Mouse (Mus musculus): ENCODE results near the gene Tmbim6.
"Not testable (repeated sequence)": the region's sequence is repeated elsewhere in the genome, so short reads cannot be mapped to it uniquely, and the experiment has no call there.

The Tmbim6 gene

GRCm38 (mm10) chr15:99384071-99384470 lies 8.6 kb upstream of the Tmbim6 start:
- no peak for DNase-seq (ENCODE audit: low spot score in 2 of 2)

- not testable (repeated sequence) for DNase-seq (ENCODE audit: low spot score in 2 of 2)
These were observed 6.6 kb upstream of the Tmbim6 start for GRCm38 (mm10) chr15:99386110-99386509.

- no peak for DNase-seq (ENCODE audit: low spot score in 2 of 2)
These were observed 5.9 kb upstream of the Tmbim6 start for GRCm38 (mm10) chr15:99386796-99387195.

- no peak for DNase-seq (ENCODE audit: low spot score in 2 of 2)
These were observed 4.7 kb upstream of the Tmbim6 start for GRCm38 (mm10) chr15:99387976-99388375.

- no peak for DNase-seq (ENCODE audit: low spot score in 2 of 2)
These were observed 1.9 kb upstream of the Tmbim6 start for GRCm38 (mm10) chr15:99390472-99391401.

- no peak for DNase-seq (ENCODE audit: low spot score in 2 of 2)
These were observed 707 bp upstream of the Tmbim6 start for GRCm38 (mm10) chr15:99391975-99392374.

- peak in 1 of 2 experiments; percentile 64 for DNase-seq (ENCODE audit: low spot score in 2 of 2)
These were observed 937 bp downstream of the Tmbim6 start for GRCm38 (mm10) chr15:99393386-99394252.

GRCm38 (mm10) chr15:99396462-99396861 lies 3.8 kb downstream of the Tmbim6 start:
- DNase-seq (ENCODE audit: low spot score in 2 of 2), result no peak

- no peak for DNase-seq (ENCODE audit: low spot score in 2 of 2)
These were observed 4.2 kb downstream of the Tmbim6 start for GRCm38 (mm10) chr15:99396875-99397274.

GRCm38 (mm10) chr15:99397622-99398021 lies 4.9 kb downstream of the Tmbim6 start:
- no peak for DNase-seq (ENCODE audit: low spot score in 2 of 2)

- no peak for DNase-seq (ENCODE audit: low spot score in 2 of 2)
These were observed 7.0 kb downstream of the Tmbim6 start for GRCm38 (mm10) chr15:99399503-99400245.

- no peak for DNase-seq (ENCODE audit: low spot score in 2 of 2)
These were observed 7.9 kb downstream of the Tmbim6 start for GRCm38 (mm10) chr15:99400602-99401001.

- no peak for DNase-seq (ENCODE audit: low spot score in 2 of 2)
These were observed 10.6 kb downstream of the Tmbim6 start for GRCm38 (mm10) chr15:99403159-99403889.

- DNase-seq (ENCODE audit: low spot score in 2 of 2), result peak; percentile 43 to 57
These were observed 12.5 kb downstream of the Tmbim6 start for GRCm38 (mm10) chr15:99405150-99405549.

- DNase-seq (ENCODE audit: low spot score in 2 of 2), result no peak
These were observed 14.4 kb downstream of the Tmbim6 start for GRCm38 (mm10) chr15:99406986-99407570.

- no peak for DNase-seq (ENCODE audit: low spot score in 2 of 2)
These were observed 16.2 kb downstream of the Tmbim6 start for GRCm38 (mm10) chr15:99408845-99409244.

- no peak for DNase-seq (ENCODE audit: low spot score in 2 of 2)
These were observed 19.1 kb downstream of the Tmbim6 start for GRCm38 (mm10) chr15:99411747-99412146.

- peak in 1 of 2 experiments; percentile 46 for DNase-seq (ENCODE audit: low spot score in 2 of 2)
These were observed 23.1 kb downstream of the Tmbim6 start for GRCm38 (mm10) chr15:99415793-99416192.

- DNase-seq (ENCODE audit: low spot score in 2 of 2), result peak; percentile 68 to 86
These were observed 23.7 kb downstream of the Tmbim6 start for GRCm38 (mm10) chr15:99416348-99416882.

GRCm38 (mm10) chr15:99416957-99417356 lies 24.3 kb downstream of the Tmbim6 start:
- DNase-seq (ENCODE audit: low spot score in 2 of 2), result no peak

Measured in heart, adult 9 months (tissue).